Mouse (Mus musculus): ENCODE measurements around the gene Mecom. TPM values are rescaled to one million over a fixed set of nuclear protein-coding genes. Genes with fewer than 3 reads are reported as not detected.
A peak's percentile ranks its signal among the peaks of the same experiment; 100 is the strongest.
"Not testable (repeated sequence)": the region's sequence is repeated elsewhere in the genome, so short reads cannot be mapped to it uniquely, and the experiment has no call there.

The Mecom gene
- polyA plus RNA-seq (2012), result 0.02 TPM in 1 of 2 replicates, not detected in the other

- no peaks in the 10 kb centered on the region for H3K9me3 ChIP-seq (ENCODE audit: control insufficient read depth, low read length)
- no peak for TF ChIP-seq TAL1 (IDR thresholded peaks at IDR 0.05; ENCODE audit: low read length)
- TF ChIP-seq GATA1 (IDR thresholded peaks at IDR 0.05; ENCODE audit: low read length), result no peak
- H3K27me3 ChIP-seq (ENCODE audit: control insufficient read depth), result no peaks in the 10 kb centered on the region
- no peak within 1 kb of the TSS for H3K4me3 ChIP-seq (replicated peaks)
- no peaks in the 10 kb centered on the region for H3K36me3 ChIP-seq (ENCODE audit: control insufficient read depth)
- no peaks in the 10 kb centered on the region for H3K4me1 ChIP-seq (ENCODE audit: control insufficient read depth)
Observed at GRCm38 (mm10) chr3:30547908-30548307, at the start of gene Mecom. Gene Mecom, minus strand, starts transcription at chr3:30548008.

DNA sequence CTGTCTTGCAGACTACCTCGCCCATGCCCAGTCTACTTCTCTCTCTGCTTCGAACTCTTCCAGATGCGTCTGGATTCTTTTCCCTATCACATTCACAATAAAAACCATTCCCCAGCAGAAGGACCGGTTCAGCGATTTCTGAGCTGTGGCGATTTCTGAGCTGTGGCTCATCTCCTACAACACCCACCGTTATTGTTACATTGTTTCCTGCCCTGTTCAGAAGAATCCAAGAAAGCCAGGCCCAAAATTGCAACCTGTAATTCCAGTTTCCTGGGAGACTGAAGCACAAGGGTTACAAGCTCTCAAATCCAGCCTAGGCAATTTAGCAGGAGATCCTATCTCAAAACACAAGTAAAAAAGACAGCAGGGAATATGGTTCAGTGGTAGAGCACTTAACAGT, 49.5 kb upstream of the Mecom start:
- TF ChIP-seq TAL1 (IDR thresholded peaks at IDR 0.05; ENCODE audit: low read length), result no peak
- Histone ChIP-seq H3K9me3 (ENCODE audit: control insufficient read depth, low read length) (no peaks in the 10 kb centered on the region), H3K36me3 (ENCODE audit: control insufficient read depth) (no peaks in the 10 kb centered on the region), H3K4me1 (ENCODE audit: control insufficient read depth) (peaks cover 32% of the 10 kb centered on the region), H3K4me3 (replicated peaks) (no peak overlapping the region), H3K27me3 (ENCODE audit: control insufficient read depth) (peaks cover 60% of the 10 kb centered on the region)

- H3K9me3 ChIP-seq (ENCODE audit: control insufficient read depth, low read length), result no peaks in the 10 kb centered on the region
- H3K4me1 ChIP-seq (ENCODE audit: control insufficient read depth), result peaks cover 23% of the 10 kb centered on the region
- H3K4me3 ChIP-seq (replicated peaks), result peak overlapping the region; percentile 74
- peaks cover 60% of the 10 kb centered on the region for H3K27me3 ChIP-seq (ENCODE audit: control insufficient read depth)
- no peaks in the 10 kb centered on the region for H3K36me3 ChIP-seq (ENCODE audit: control insufficient read depth)
- TF ChIP-seq GATA1 (IDR thresholded peaks at IDR 0.05; ENCODE audit: low read length) (no peak), TAL1 (IDR thresholded peaks at IDR 0.05; ENCODE audit: low read length) (no peak)
Observed at GRCm38 (mm10) chr3:30595111-30595832, 47.5 kb upstream of the Mecom start.

GRCm38 (mm10) chr3:30593719-30594485, 46.1 kb upstream of the Mecom start:
- no peaks in the 10 kb centered on the region for H3K36me3 ChIP-seq (ENCODE audit: control insufficient read depth)
- H3K4me3 ChIP-seq (replicated peaks), result no peak overlapping the region
- TF ChIP-seq GATA1 (IDR thresholded peaks at IDR 0.05; ENCODE audit: low read length), result no peak
- no peak; the same call in 2 of the 3 replicates for TF ChIP-seq TAL1 (IDR thresholded peaks at IDR 0.05; ENCODE audit: low read length)
- no peaks in the 10 kb centered on the region for H3K9me3 ChIP-seq (ENCODE audit: control insufficient read depth, low read length)
- H3K4me1 ChIP-seq (ENCODE audit: control insufficient read depth), result peaks cover 12% of the 10 kb centered on the region
- peaks cover 46% of the 10 kb centered on the region for H3K27me3 ChIP-seq (ENCODE audit: control insufficient read depth)

DNA sequence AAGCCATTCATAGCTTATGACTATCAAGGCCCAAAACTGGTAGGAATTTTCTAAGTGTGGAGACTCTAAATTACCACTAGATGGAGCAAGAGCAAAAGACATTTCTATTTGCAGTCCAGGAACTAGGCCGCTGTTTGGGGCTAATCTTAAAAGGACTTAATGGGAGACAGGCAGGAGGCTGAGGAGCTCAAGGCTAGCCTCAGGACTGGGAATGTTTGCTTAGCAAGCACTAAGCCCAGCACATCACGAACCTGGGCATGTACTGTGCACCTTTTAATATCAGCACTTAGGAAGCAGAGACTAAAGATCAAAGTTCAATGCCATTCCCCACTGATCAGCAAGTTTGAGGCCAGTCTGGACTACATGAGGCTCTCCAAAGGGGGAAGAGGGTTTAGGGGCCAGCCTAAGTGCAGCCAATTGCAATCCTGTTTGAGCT, 44.6 kb upstream of the Mecom start:
- TF ChIP-seq GATA1 (IDR thresholded peaks at IDR 0.05; ENCODE audit: low read length), result no peak
- TF ChIP-seq TAL1 (IDR thresholded peaks at IDR 0.05; ENCODE audit: low read length), result no peak
- peaks cover 31% of the 10 kb centered on the region for H3K27me3 ChIP-seq (ENCODE audit: control insufficient read depth)
- no peaks in the 10 kb centered on the region for H3K36me3 ChIP-seq (ENCODE audit: control insufficient read depth)
- H3K9me3 ChIP-seq (ENCODE audit: control insufficient read depth, low read length), result no peaks in the 10 kb centered on the region
- peaks cover 12% of the 10 kb centered on the region for H3K4me1 ChIP-seq (ENCODE audit: control insufficient read depth)
- H3K4me3 ChIP-seq (replicated peaks), result no peak overlapping the region

DNA sequence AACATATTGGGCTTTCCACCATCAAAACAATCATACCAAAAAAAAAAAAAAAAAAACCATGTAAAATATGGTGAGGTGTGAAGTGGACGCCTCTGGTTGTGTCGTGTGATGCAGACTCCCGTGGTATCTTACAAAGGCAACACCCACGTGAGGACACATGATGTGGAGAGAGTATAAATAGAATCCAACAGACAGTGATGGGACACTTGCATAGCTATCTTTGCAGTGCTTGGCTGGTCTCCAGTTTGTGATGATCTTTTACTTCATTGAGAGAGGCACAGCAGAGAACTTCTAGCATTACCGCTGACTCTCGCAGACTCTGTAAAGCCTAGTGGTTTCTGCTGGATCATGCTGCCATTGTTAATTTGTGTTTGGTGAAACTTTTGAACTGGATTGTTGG, 41.1 kb upstream of the Mecom start:
- no peak for TF ChIP-seq TAL1 (IDR thresholded peaks at IDR 0.05; ENCODE audit: low read length)
- no peaks in the 10 kb centered on the region for H3K27me3 ChIP-seq (ENCODE audit: control insufficient read depth)
- no peaks in the 10 kb centered on the region; the same call in 1 of the 2 replicates for H3K4me1 ChIP-seq (ENCODE audit: control insufficient read depth)
- H3K4me3 ChIP-seq (replicated peaks), result no peak overlapping the region
- H3K36me3 ChIP-seq (ENCODE audit: control insufficient read depth), result no peaks in the 10 kb centered on the region
- no peaks in the 10 kb centered on the region for H3K9me3 ChIP-seq (ENCODE audit: control insufficient read depth, low read length)

DNA sequence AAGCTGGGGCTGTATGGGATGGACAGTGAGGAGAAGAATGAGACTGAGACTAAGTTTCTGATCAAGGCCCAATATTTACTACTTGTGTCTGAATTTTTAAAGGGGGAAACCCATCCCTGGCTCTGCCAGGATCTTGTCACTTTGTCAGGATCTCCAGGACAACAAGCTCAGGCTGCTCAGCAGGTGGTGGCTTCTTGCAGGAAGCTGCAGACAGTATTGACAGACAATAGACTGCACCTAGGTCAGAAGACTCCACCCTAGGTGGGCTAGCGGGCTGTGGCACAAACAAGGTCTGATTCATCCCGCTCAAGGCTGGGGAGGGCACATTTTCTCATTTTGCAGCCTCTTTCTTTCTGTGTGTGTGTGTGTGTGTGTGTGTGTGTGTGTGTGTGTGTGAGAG, 25.7 kb upstream of the Mecom start:
- Histone ChIP-seq H3K36me3 (ENCODE audit: control insufficient read depth) (no peaks in the 10 kb centered on the region), H3K9me3 (ENCODE audit: control insufficient read depth, low read length) (no peaks in the 10 kb centered on the region), H3K27me3 (ENCODE audit: control insufficient read depth) (no peaks in the 10 kb centered on the region), H3K4me3 (replicated peaks) (no peak overlapping the region), H3K4me1 (ENCODE audit: control insufficient read depth) (no peaks in the 10 kb centered on the region)
- TF ChIP-seq GATA1 (IDR thresholded peaks at IDR 0.05; ENCODE audit: low read length) (no peak), TAL1 (IDR thresholded peaks at IDR 0.05; ENCODE audit: low read length) (no peak)

- H3K27me3 ChIP-seq (ENCODE audit: control insufficient read depth), result not testable (repeated sequence)
Observed at GRCm38 (mm10) chr3:30566333-30566732, 18.5 kb upstream of the Mecom start.

DNA sequence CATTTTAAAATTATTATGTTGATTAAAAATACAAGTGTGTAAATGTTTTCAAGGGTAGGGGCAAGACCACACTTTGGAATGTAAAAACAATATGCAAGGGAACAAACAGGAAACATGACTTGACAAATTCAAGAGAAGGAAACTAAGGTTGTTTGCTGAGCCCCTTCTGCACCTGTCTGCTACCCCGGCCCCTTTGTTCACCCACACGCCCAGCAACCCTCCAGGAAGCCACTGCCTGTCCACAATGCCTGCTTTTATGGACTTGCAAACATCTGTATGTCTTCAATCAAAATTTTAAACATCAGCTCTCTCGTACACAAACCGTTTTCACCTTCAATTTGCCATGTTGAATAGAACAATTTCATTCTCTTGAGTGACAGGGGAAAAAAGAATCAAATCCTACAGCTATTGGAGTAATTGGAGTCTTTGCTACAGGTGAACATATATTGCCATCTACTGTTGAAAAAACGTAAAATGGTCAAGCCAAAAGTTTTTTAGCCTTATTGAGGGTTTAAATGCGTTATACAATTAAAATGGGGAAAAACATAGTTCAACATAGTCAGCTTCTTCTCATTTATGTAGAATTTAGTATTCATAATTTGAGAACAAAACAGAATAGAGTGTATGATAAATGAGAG, 13.0 kb upstream of the Mecom start:
- no peaks in the 10 kb centered on the region for H3K4me1 ChIP-seq (ENCODE audit: control insufficient read depth)
- TF ChIP-seq TAL1 (IDR thresholded peaks at IDR 0.05; ENCODE audit: low read length) (no peak), GATA1 (IDR thresholded peaks at IDR 0.05; ENCODE audit: low read length) (no peak)
- no peaks in the 10 kb centered on the region for H3K27me3 ChIP-seq (ENCODE audit: control insufficient read depth)
- no peaks in the 10 kb centered on the region for H3K36me3 ChIP-seq (ENCODE audit: control insufficient read depth)
- no peaks in the 10 kb centered on the region for H3K9me3 ChIP-seq (ENCODE audit: control insufficient read depth, low read length)
- H3K4me3 ChIP-seq (replicated peaks), result no peak overlapping the region

More at GRCm38 (mm10) chr3:30566333-30566732, 18.5 kb upstream of the Mecom start:
- H3K4me3 ChIP-seq (replicated peaks); H3K36me3 ChIP-seq (ENCODE audit: control insufficient read depth); H3K9me3 ChIP-seq (ENCODE audit: control insufficient read depth, low read length); H3K4me1 ChIP-seq (ENCODE audit: control insufficient read depth): not testable (repeated sequence)
